Mouse (Mus musculus) MEL (cell line): ENCODE data around the gene Ybx3. TPM values are rescaled to one million over a fixed set of nuclear protein-coding genes. Genes with fewer than 3 reads are reported as not detected.

Experiments
- DNase-seq: peaks from one replicate; pipeline ENCODE4 v3.0.0; 2011; ENCODE audit warnings: low read depth, low spot score
- H3K27ac ChIP-seq: 2 replicates; pipeline ENCODE4 v1.5.1; 2012; ENCODE audit warnings: low read depth, mild to moderate bottlenecking, control low read depth, low read length, moderate library complexity; ENCODE audit not compliant: control insufficient read depth
- H3K27me3 ChIP-seq, 2 experiments: fragments of 150-350 bp in 1 of 2; sonication (generic) in 1 of 2; 2 replicates each; pipeline ENCODE4 v1.6.1; 2012; ENCODE audit warnings: low read length in 2 of 2, mild to moderate bottlenecking in 2 of 2, improper control_type of control experiment in 1 of 2, moderate library complexity in 1 of 2; ENCODE audit not compliant: insufficient read depth in 2 of 2, control insufficient read depth in 1 of 2
- H3K36me3 ChIP-seq, 2 experiments: 2 replicates each; pipeline ENCODE4 v1.6.1; 2012 to 2014; ENCODE audit warnings: low read length in 2 of 2, improper control_type of control experiment in 1 of 2, inconsistent platforms in 1 of 2, mild to moderate bottlenecking in 1 of 2; ENCODE audit not compliant: insufficient read depth in 2 of 2, control insufficient read depth in 1 of 2
- H3K4me1 ChIP-seq, 2 experiments: fragments of 150-350 bp in 1 of 2; sonication (generic) in 1 of 2; 2 replicates each; pipeline ENCODE4 v1.6.1; 2012; ENCODE audit warnings: low read length in 2 of 2, improper control_type of control experiment in 1 of 2, mild to moderate bottlenecking in 1 of 2; ENCODE audit not compliant: insufficient read depth in 2 of 2, control insufficient read depth in 1 of 2
- H3K4me3 ChIP-seq, 2 experiments: fragments of 150-350 bp in 1 of 2; sonication (generic) in 1 of 2; 2 replicates each; pipeline ENCODE4 v1.5.1; 2012; ENCODE audit warnings: low read depth in 2 of 2, low read length in 2 of 2, mild to moderate bottlenecking in 2 of 2, moderate library complexity in 2 of 2, control low read depth in 1 of 2, improper control_type of control experiment in 1 of 2; ENCODE audit not compliant: control insufficient read depth in 1 of 2, insufficient read depth in 1 of 2
- H3K79me2 ChIP-seq: 2 replicates; pipeline ENCODE4 v1.6.1; 2012; ENCODE audit warnings: mild to moderate bottlenecking, low read length, moderate library complexity; ENCODE audit not compliant: control insufficient read depth, poor library complexity, insufficient read depth
- H3K9ac ChIP-seq: 2 replicates; pipeline ENCODE4 v1.6.1; 2012; ENCODE audit warnings: low read depth, mild to moderate bottlenecking, control low read depth, low read length, moderate library complexity; ENCODE audit not compliant: control insufficient read depth, poor library complexity, severe bottlenecking
- H3K9me3 ChIP-seq: fragments of 150-350 bp; sonication (generic); replicated peaks from 2 replicates; pipeline ENCODE4 v1.6.1; 2012; ENCODE audit warnings: mild to moderate bottlenecking, low read length, improper control_type of control experiment, moderate library complexity; ENCODE audit not compliant: insufficient read depth
- BHLHE40 ChIP-seq: IDR thresholded peaks from 2 replicates; pipeline ENCODE4 v1.6.1; 2012; ENCODE audit warnings: low read depth, mild to moderate bottlenecking, inconsistent platforms, low read length, improper control_type of control experiment, borderline replicate concordance
- CHD1 ChIP-seq: IDR thresholded peaks from 2 replicates; pipeline ENCODE4 v1.6.1; 2012; ENCODE audit warnings: low read depth, mild to moderate bottlenecking, inconsistent platforms, low read length, improper control_type of control experiment
- CHD2 ChIP-seq: IDR thresholded peaks from 2 replicates; pipeline ENCODE4 v1.6.1; 2011; ENCODE audit warnings: low read length, improper control_type of control experiment
- CTCF ChIP-seq, 3 experiments: IDR thresholded peaks in 2 of 3; conservative IDR thresholded peaks in 1 of 3; 2 replicates each; pipeline ENCODE4 v1.5.1; 2011 to 2012; ENCODE audit warnings: low read length in 3 of 3, low read depth in 2 of 3, mild to moderate bottlenecking in 2 of 3, improper control_type of control experiment in 1 of 3, inconsistent platforms in 1 of 3, mixed read lengths in 1 of 3, moderate library complexity in 1 of 3; ENCODE audit not compliant: control insufficient read depth in 1 of 3, insufficient read depth in 1 of 3, poor library complexity in 1 of 3, severe bottlenecking in 1 of 3
- E2F4 ChIP-seq: IDR thresholded peaks from 2 replicates; pipeline ENCODE4 v1.6.1; 2011; ENCODE audit warnings: low read depth, low read length, improper control_type of control experiment, borderline replicate concordance
- ELF1 ChIP-seq: IDR thresholded peaks from 2 replicates; pipeline ENCODE4 v1.6.1; 2014; ENCODE audit warnings: low read depth, mild to moderate bottlenecking, inconsistent platforms, low read length, improper control_type of control experiment, moderate library complexity
- ETS1 ChIP-seq: IDR thresholded peaks from 2 replicates; pipeline ENCODE4 v1.6.1; 2012; ENCODE audit warnings: low read depth, mild to moderate bottlenecking, inconsistent platforms, low read length, improper control_type of control experiment, moderate library complexity
- GABPA ChIP-seq: IDR thresholded peaks from 2 replicates; pipeline ENCODE4 v1.6.1; 2012; ENCODE audit warnings: low read depth, mild to moderate bottlenecking, inconsistent platforms, low read length, improper control_type of control experiment, moderate library complexity
- GATA1 ChIP-seq: IDR thresholded peaks from 2 replicates; pipeline ENCODE4 v1.6.1; 2011; ENCODE audit warnings: low read depth, low read length, improper control_type of control experiment
- JUND ChIP-seq: IDR thresholded peaks from 2 replicates; pipeline ENCODE4 v1.6.1; 2011; ENCODE audit warnings: low read depth, mild to moderate bottlenecking, improper control_type of control experiment, low read length
- KAT2A ChIP-seq: conservative IDR thresholded peaks from 2 replicates; pipeline ENCODE4 v1.6.1; 2012; ENCODE audit warnings: low read depth, low read length, improper control_type of control experiment, inconsistent platforms
- MAFK ChIP-seq: IDR thresholded peaks from 2 replicates; pipeline ENCODE4 v1.6.1; 2011; ENCODE audit warnings: low read depth, mild to moderate bottlenecking, low read length, improper control_type of control experiment, borderline replicate concordance
- MAX ChIP-seq: IDR thresholded peaks from 2 replicates; pipeline ENCODE4 v1.6.1; 2011; ENCODE audit warnings: low read length, improper control_type of control experiment
- MAZ ChIP-seq: IDR thresholded peaks from 2 replicates; pipeline ENCODE4 v1.6.1; 2012; ENCODE audit warnings: low read depth, mild to moderate bottlenecking, inconsistent platforms, low read length, improper control_type of control experiment
- MEF2A ChIP-seq: IDR thresholded peaks from 2 replicates; pipeline ENCODE4 v1.6.1; 2014; ENCODE audit warnings: low read depth, mild to moderate bottlenecking, inconsistent platforms, low read length, improper control_type of control experiment; ENCODE audit not compliant: poor library complexity, insufficient replicate concordance, severe bottlenecking; ENCODE audit errors: extremely low read depth
- MXI1 ChIP-seq: IDR thresholded peaks from 2 replicates; pipeline ENCODE4 v1.6.1; 2011; ENCODE audit warnings: mild to moderate bottlenecking, low read depth, low read length, improper control_type of control experiment
- MYB ChIP-seq: IDR thresholded peaks from 2 replicates; pipeline ENCODE4 v1.6.1; 2011; ENCODE audit warnings: mild to moderate bottlenecking, low read depth, low read length, improper control_type of control experiment
- NELFE ChIP-seq: IDR thresholded peaks from 2 replicates; pipeline ENCODE4 v1.6.1; 2011; ENCODE audit warnings: low read depth, low read length, improper control_type of control experiment
- NRF1 ChIP-seq: IDR thresholded peaks from 2 replicates; pipeline ENCODE4 v1.6.1; 2014; ENCODE audit warnings: low read depth, mild to moderate bottlenecking, inconsistent platforms, low read length, improper control_type of control experiment, moderate library complexity; ENCODE audit not compliant: poor library complexity, insufficient read depth, severe bottlenecking
- POLR2A ChIP-seq, 2 experiments: IDR thresholded peaks; 2 replicates each; pipeline ENCODE4 v1.6.1; 2011 to 2012; ENCODE audit warnings: low read length in 2 of 2, mild to moderate bottlenecking in 2 of 2, control low read depth in 1 of 2, improper control_type of control experiment in 1 of 2, low read depth in 1 of 2, moderate library complexity in 1 of 2; ENCODE audit not compliant: control insufficient read depth in 1 of 2, insufficient read depth in 1 of 2, poor library complexity in 1 of 2
- POLR2AphosphoS2 ChIP-seq: IDR thresholded peaks from 2 replicates; pipeline ENCODE4 v1.6.1; 2011; ENCODE audit warnings: low read length, improper control_type of control experiment
- POLR2AphosphoS5 ChIP-seq: IDR thresholded peaks from 2 replicates; pipeline ENCODE4 v1.6.1; 2012; ENCODE audit warnings: low read depth, borderline replicate concordance, mild to moderate bottlenecking, inconsistent platforms, low read length, moderate library complexity, mixed read lengths
- SIN3A ChIP-seq: IDR thresholded peaks from 2 replicates; pipeline ENCODE4 v1.6.1; 2012; ENCODE audit warnings: low read length, improper control_type of control experiment, inconsistent platforms
- SMC3 ChIP-seq: IDR thresholded peaks from 2 replicates; pipeline ENCODE4 v1.6.1; 2011; ENCODE audit warnings: low read depth, low read length, improper control_type of control experiment
- TAL1 ChIP-seq: IDR thresholded peaks from 2 replicates; pipeline ENCODE4 v1.6.1; 2012; ENCODE audit warnings: mild to moderate bottlenecking, inconsistent platforms, low read length, moderate library complexity, mixed read lengths
- TBP ChIP-seq: IDR thresholded peaks from 2 replicates; pipeline ENCODE4 v1.8.0; 2011; ENCODE audit warnings: low read depth, low read length, improper control_type of control experiment
- TCF12 ChIP-seq: IDR thresholded peaks from 2 replicates; pipeline ENCODE4 v1.6.1; 2014; ENCODE audit warnings: low read depth, mild to moderate bottlenecking, inconsistent platforms, low read length, improper control_type of control experiment, moderate library complexity
- UBTF ChIP-seq: IDR thresholded peaks from 2 replicates; pipeline ENCODE4 v1.6.1; 2012; ENCODE audit warnings: low read depth, mild to moderate bottlenecking, inconsistent platforms, low read length, improper control_type of control experiment, moderate library complexity, borderline replicate concordance; ENCODE audit not compliant: insufficient read depth
- USF1 ChIP-seq: IDR thresholded peaks from 2 replicates; pipeline ENCODE4 v1.6.1; 2014; ENCODE audit warnings: low read depth, mild to moderate bottlenecking, inconsistent platforms, low read length, improper control_type of control experiment, moderate library complexity
- ZC3H11A ChIP-seq: IDR thresholded peaks from 2 replicates; pipeline ENCODE4 v1.6.1; 2012; ENCODE audit warnings: low read depth, mild to moderate bottlenecking, inconsistent platforms, low read length, improper control_type of control experiment
- ZMIZ1 ChIP-seq: IDR thresholded peaks from 2 replicates; pipeline ENCODE4 v1.6.1; 2012; ENCODE audit warnings: low read depth, mild to moderate bottlenecking, inconsistent platforms, low read length, improper control_type of control experiment, moderate library complexity
- ZNF384 ChIP-seq: IDR thresholded peaks from 2 replicates; pipeline ENCODE4 v1.6.1; 2012; ENCODE audit warnings: low read depth, mild to moderate bottlenecking, inconsistent platforms, low read length, improper control_type of control experiment
- polyA plus RNA-seq, 2 experiments: library from polyadenylated mRNA; stranded (reverse) in 1 of 2; unstranded in 1 of 2; fragments of >175 nt in 1 of 2; fragments of >200 nt in 1 of 2; gene quantifications; 2 replicates each; pipeline versions ENCODE4 v1.2.1 to v1.2.4; 2012; ENCODE audit warnings: low replicate concordance in 2 of 2, low read depth in 1 of 2; ENCODE audit not compliant: insufficient read length in 2 of 2, insufficient read depth in 1 of 2, missing spikeins in 1 of 2
- total RNA-seq: library from RNA; depleted of rRNA; stranded (reverse); fragments of 300-350 nt; gene quantifications from 2 replicates; pipeline ENCODE4 v1.2.3, GENCODE M21; 2012

Ybx3 gene
- total and polyA plus RNA-seq, 3 experiments, result 105 to 1,042 (median 575) TPM

- Histone ChIP-seq H3K27ac (no peak overlapping the region), H3K9ac (no peak overlapping the region), H3K9me3 (no peaks in the 10 kb centered on the region), H3K79me2 (no peaks in the 10 kb centered on the region), H3K27me3 (no peaks in the 10 kb centered on the region), H3K4me3 (no peak overlapping the region), H3K4me1 (peaks cover 4 to 13% of the 10 kb centered on the region in 2 experiments), H3K36me3 (peaks cover 0 to 10% of the 10 kb centered on the region in 2 experiments; a peak in 2 of 4 replicates)
- TF ChIP-seq ZNF384, result peak; percentile 82
- TF ChIP-seq CHD2, result no peak
- DNase-seq, result no peak
Measured at GRCm38 (mm10) chr6:131354913-131355312, 33.4 kb downstream of the Ybx3 start.

GRCm38 (mm10) chr6:131353352-131353919, 34.8 kb downstream of the Ybx3 start, which contains the start of gene Styk1:
Gene Styk1, minus strand, starts transcription at chr6:131353597.
- Histone ChIP-seq H3K79me2 (no peaks in the 10 kb centered on the region), H3K9ac (no peak within 1 kb of the TSS), H3K27ac (no peak within 1 kb of the TSS), H3K36me3 (peaks cover 0 to 7% of the 10 kb centered on the region in 2 experiments; a peak in 2 of 4 replicates), H3K27me3 (no peaks in the 10 kb centered on the region), H3K4me1 (peaks cover 0 to 8% of the 10 kb centered on the region in 2 experiments; a peak in 2 of 4 replicates), H3K9me3 (no peaks in the 10 kb centered on the region), H3K4me3 (no peak within 1 kb of the TSS)
- DNase-seq, result peak; percentile 94
- no peak for TF ChIP-seq CHD1
- TF ChIP-seq MAX, result no peak
- TF ChIP-seq JUND, result 0 out of 2 replicates have a peak, but pooled peaks have one; percentile 29
- TF ChIP-seq TBP, result no peak
- no peak for TF ChIP-seq MYB
- no peak for TF ChIP-seq NELFE
- TF ChIP-seq GATA1, result 0 out of 2 replicates have a peak, but pooled peaks have one; percentile 15
- no peak for TF ChIP-seq GABPA
- no peak for TF ChIP-seq POLR2AphosphoS2
- 0 out of 2 replicates have a peak, but pooled peaks have one; percentile 40 for TF ChIP-seq MAZ
- peak; percentile 76 for TF ChIP-seq ZC3H11A
- no peak for TF ChIP-seq CHD2
- peak; percentile 84 for TF ChIP-seq ETS1
- TF ChIP-seq SIN3A, result peak; percentile 71
- no peak for TF ChIP-seq TAL1
- no peak for TF ChIP-seq POLR2AphosphoS5
- TF ChIP-seq USF1, result no peak
- no peak for TF ChIP-seq E2F4
- peak; percentile 84 for TF ChIP-seq SMC3
- peak; percentile 69 for TF ChIP-seq TCF12
- TF ChIP-seq CTCF (IDR thresholded peaks at IDR 0.05 in 2 of 3, conservative IDR thresholded peaks at IDR 0.05 in 1 of 3; ENCODE audit: control insufficient read depth in 1 of 3, insufficient read depth in 1 of 3, low read depth in 2 of 3, low read length in 3 of 3, poor library complexity in 1 of 3, severe bottlenecking in 1 of 3), result peak; percentile 60 to 85 (median 83)
- peak; percentile 83; the same call in 1 of the 2 replicates for TF ChIP-seq MAFK
- TF ChIP-seq BHLHE40, result peak; percentile 43; the same call in 1 of the 2 replicates
- no peak for TF ChIP-seq ZMIZ1
- peak; percentile 52; the same call in 1 of the 2 replicates for TF ChIP-seq MXI1
- TF ChIP-seq UBTF, result no peak
- TF ChIP-seq ELF1, result no peak
- TF ChIP-seq KAT2A, result no peak; the same call in 1 of the 2 replicates
- TF ChIP-seq MEF2A, result no peak
- TF ChIP-seq NRF1, result no peak
- TF ChIP-seq POLR2A (IDR thresholded peaks at IDR 0.05; ENCODE audit: control insufficient read depth in 1 of 2, insufficient read depth in 1 of 2, low read depth in 1 of 2, low read length in 2 of 2, poor library complexity in 1 of 2), result no peak
